Mouse (Mus musculus) left cerebral cortex, postnatal 14 days (tissue): ENCODE data around the gene Sco1. TPM values are rescaled to one million over a fixed set of nuclear protein-coding genes. Genes with fewer than 3 reads are reported as not detected.
A peak's percentile ranks its signal among the peaks of the same experiment; 100 is the strongest.

ENCODE experiments used
- DNase-seq, 2 experiments: peaks; one replicate each; pipeline ENCODE4 v3.0.0; 2021 to 2022; ENCODE audit warnings: low spot score in 2 of 2, mixed read lengths in 1 of 2
- intact Hi-C: fragments of 180-260 bp; cut with DNase I; formaldehyde crosslinking; loops from one replicate; pipeline ENCODE4 v1.15.1; 2025
- microRNA-seq, 2 experiments: library from miRNA; unstranded; fragments of <30 nt; microRNA quantifications; one replicate each; pipeline ENCODE4 v1.2.0; 2022
- total RNA-seq, 2 experiments: library from RNA; stranded (reverse); gene quantifications; 2 replicates each; pipeline ENCODE4 v1.2.3; 2021

Sco1 gene
- total RNA-seq, 2 experiments from 2014 or later = 8.3 to 8.8 TPM

DNA sequence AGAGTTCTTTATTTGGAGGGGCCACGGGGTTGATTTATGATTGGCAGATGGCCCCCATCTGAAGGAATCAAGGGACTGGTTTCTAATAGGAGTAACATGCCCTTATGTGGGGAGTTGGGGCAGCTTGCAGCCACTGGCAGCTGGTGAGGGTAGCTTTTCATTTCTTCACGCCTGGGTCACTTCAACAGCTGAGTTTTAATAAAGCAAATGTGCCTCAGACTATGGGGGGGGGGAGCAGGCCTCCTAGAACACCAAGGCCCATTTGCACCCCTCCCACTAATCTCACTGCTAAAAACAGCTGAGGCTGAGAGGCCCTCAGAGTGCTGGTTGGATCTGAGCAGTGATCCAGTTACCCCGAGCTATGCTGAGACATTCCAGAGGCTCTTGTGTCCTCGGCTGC lies 53.2 kb downstream of the Sco1 start:
- intact Hi-C loops = loop anchor here (10.0 kb wide), 1 partner anchor 699 kb away; no protein-coding TSS in a partner anchor
- DNase-seq = no peak

DNA sequence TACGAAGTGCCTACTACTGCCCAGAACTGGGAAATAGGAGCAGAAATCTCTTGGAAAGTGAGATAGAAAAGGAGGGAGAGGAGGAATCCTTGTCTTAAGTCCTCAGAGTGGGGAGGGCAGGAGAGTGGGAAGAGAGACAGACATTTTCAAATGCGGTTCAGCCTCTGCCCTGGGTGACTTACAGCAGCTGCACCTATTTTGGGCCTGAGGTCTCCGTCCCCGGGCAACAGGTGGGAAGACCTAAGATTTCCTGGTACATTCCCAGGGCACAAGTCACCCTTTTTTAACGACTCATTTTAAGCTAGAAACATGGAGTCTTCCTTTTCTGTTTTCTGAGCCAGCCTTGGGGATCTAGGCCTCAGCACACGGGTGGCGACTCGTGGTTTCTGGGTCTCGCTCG lies 54.5 kb downstream of the Sco1 start:
- DNase-seq = no peak
- intact Hi-C loops = loop anchor here (10.0 kb wide), 1 partner anchor 698 kb away; no protein-coding TSS in a partner anchor

DNA sequence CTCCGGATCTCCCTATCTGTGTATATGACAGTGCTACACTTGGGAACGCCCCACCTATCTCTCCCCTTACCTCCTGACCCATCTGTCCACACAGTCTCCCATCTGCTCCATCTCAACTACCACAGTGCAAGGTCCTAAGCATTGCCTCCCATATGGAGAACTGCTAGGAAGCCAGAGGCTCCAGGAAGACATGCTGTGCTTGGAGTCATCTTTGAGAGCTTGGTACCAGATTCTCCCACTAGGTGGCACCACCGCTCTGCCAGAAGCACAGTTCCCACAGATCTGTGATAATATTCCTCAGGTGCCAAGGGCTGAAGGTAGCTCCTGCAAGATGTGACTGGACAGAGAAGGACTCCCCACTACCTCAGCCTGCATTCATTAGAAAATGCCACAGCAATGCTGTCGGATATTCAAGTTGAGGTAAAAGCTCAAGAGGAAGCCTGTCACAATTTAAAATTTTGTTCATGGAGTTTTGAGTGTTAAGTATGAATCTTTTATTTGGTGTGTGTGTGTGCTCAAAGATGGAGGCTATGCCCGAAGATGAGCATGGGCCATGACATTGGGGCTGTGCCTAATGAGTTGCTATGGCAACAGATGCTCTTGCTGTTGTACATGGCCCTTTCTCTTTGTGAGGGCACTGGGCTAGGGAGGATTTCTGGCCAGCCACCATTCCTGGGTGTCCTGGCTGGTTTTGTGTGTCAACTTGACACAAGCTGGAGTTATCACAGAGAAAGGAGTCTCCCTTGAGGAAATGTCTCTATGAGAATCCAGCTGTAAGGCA lies 57.9 kb downstream of the Sco1 start:
- intact Hi-C loops = loop anchor here (1.0 to 10.0 kb wide), 3 partner anchors 240 to 534 kb away; partner anchors contain the start of gene Gas7
- DNase-seq = peak; percentile 90 to 93

- intact Hi-C loops = loop anchor here (2.0 to 10.0 kb wide), 3 partner anchors 123 to 533 kb away; partner anchors contain the start of gene Gas7
- DNase-seq = peak; percentile 79 to 84
Observed at GRCm38 (mm10) chr11:67112019-67112850, 59.8 kb downstream of the Sco1 start.

GRCm38 (mm10) chr11:67112851-67113202 lies 60.4 kb downstream of the Sco1 start:
- intact Hi-C loops = loop anchor here (2.0 to 10.0 kb wide), 3 partner anchors 122 to 532 kb away; partner anchors contain the start of gene Gas7
- peak; percentile 73 to 85 for DNase-seq

DNA sequence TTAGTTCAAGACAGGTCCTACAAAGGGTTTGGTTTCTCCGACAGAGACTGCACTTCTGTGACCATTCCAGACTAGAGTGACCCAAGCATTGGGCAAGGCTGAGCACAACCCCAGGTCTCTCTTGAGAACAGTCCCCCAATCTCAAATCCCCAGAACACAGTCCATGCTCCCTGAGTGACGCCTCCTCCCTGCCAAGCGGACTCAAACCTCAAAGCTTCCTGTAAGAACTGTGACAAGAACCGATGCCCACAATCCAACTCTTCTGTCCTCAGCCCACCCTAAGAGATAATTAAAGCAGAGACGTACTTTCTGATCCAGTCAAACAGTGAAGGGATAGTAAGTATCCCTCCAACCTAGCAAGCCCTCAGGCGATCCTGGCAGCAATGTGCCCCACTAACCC lies 60.9 kb downstream of the Sco1 start:
- DNase-seq = no peak
- intact Hi-C loops = loop anchor here (2.0 to 10.0 kb wide), 3 partner anchors 121 to 531 kb away; partner anchors contain the start of gene Gas7

- intact Hi-C loops = loop anchor here (5.0 to 10.0 kb wide), 2 partner anchors 343 to 531 kb away; partner anchors contain the start of gene Gas7
- DNase-seq = no peak
Observed at GRCm38 (mm10) chr11:67114261-67114660, 61.8 kb downstream of the Sco1 start.

DNA sequence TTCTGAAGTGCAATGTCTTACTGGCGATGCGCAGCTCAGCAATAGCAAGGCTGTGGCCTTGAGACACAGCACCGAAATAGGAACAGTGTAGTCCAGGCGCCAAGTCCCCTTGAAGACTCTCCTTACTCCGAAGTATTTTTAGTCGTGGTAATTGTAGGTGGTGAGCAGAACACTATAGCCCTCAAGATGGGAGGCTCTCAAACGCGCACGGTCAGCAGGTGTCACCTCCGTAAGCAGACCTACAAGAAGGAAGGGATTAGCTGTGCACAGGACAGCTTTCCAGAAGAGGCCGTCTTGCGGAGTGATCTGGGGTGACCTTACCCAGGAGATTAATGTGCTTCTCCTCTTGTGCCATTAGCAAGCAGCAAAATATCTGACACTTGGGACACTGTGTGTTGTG lies 62.4 kb downstream of the Sco1 start:
- intact Hi-C loops = loop anchor here (5.0 to 10.0 kb wide), 2 partner anchors 342 to 530 kb away; partner anchors contain the start of gene Gas7
- no peak for DNase-seq

Small RNA genes within 50 kb of the gene (microRNA-seq; reads per million reads assigned to microRNA genes)
- gene Mir6923 = 0 to 0.26 reads per million in 2 experiments

Other genes with a start within 250 kb of the Sco1 start
- under 1 TPM; 0.11 to 0.57 TPM for gene Pirt, start 140.7 kb upstream of the Sco1 start, total RNA-seq
- gene Tmem238l, start 96.0 kb upstream of the Sco1 start, total RNA-seq = not detected
- under 1 TPM in 1 of 2 experiments, not detected in 1; 0.42 TPM for gene Tmem220, start 27.5 kb upstream of the Sco1 start, total RNA-seq
- gene Adprm, start 76 bp upstream of the Sco1 start, total RNA-seq = 10 to 100 TPM; 21.7 to 24.0 TPM
- 1 to 10 TPM; 1.8 to 2.1 TPM for gene Myh3, start 25.6 kb downstream of the Sco1 start, total RNA-seq
- gene Myh2, start 118.4 kb downstream of the Sco1 start, total RNA-seq = under 1 TPM; 0.42 to 0.59 TPM
- gene Myh1, start 147.4 kb downstream of the Sco1 start, total RNA-seq = under 1 TPM; 0.46 to 0.47 TPM
- under 1 TPM; 0.51 to 0.53 TPM for gene Myh4, start 185.4 kb downstream of the Sco1 start, total RNA-seq
- gene Myh8, start 224.5 kb downstream of the Sco1 start, total RNA-seq = under 1 TPM; 0.87 to 0.94 TPM